Mouse (Mus musculus) small intestine, adult 2 months (tissue): ENCODE results near the gene Ryr2.
"Not testable (repeated sequence)": the region's sequence is repeated elsewhere in the genome, so short reads cannot be mapped to it uniquely, and the experiment has no call there.

ENCODE experiments used
- CTCF ChIP-seq: fragments of 200-500 bp; IDR thresholded peaks from 2 replicates; pipeline ENCODE4 v1.5.1; 2012; ENCODE audit warnings: low read depth, mild to moderate bottlenecking, control low read depth, inconsistent platforms, low read length, moderate library complexity, mixed read lengths; ENCODE audit not compliant: insufficient replicate concordance, insufficient read length; ENCODE audit errors: extremely low read depth
- POLR2A ChIP-seq: fragments of 200-500 bp; IDR thresholded peaks from 2 replicates; pipeline ENCODE4 v1.6.1; 2012; ENCODE audit warnings: low read depth, mild to moderate bottlenecking, control low read depth, inconsistent platforms, low read length, moderate library complexity

DNA sequence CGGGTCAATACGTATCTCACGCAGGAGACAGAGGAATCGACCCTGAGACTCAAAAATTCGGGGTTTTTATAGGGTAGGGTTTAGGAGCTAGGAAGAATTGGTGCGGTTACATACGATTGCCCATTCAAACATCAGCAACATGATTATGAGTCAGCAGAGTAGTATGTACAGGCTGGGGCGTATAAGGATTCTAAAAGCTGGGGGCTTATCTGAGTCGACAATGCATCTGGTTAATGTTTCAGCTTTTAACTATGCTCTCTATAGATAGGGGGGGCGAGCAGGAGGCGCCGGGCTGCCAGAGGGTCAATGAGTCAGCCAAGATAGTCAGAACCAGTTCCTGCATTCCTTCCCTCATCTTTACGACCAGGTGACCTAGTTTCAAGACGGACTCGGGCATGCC lies 557.6 kb downstream of the Ryr2 start:
- TF ChIP-seq CTCF, POLR2A: not testable (repeated sequence)
